Mouse (Mus musculus): Measurements from ENCODE around the gene Fem1a. TPM values are rescaled to one million over a fixed set of nuclear protein-coding genes. Genes with fewer than 3 reads are reported as not detected.

Gene Fem1a
- polyA plus RNA-seq, 1 experiment from 2014 or later = 17.2 TPM

DNA sequence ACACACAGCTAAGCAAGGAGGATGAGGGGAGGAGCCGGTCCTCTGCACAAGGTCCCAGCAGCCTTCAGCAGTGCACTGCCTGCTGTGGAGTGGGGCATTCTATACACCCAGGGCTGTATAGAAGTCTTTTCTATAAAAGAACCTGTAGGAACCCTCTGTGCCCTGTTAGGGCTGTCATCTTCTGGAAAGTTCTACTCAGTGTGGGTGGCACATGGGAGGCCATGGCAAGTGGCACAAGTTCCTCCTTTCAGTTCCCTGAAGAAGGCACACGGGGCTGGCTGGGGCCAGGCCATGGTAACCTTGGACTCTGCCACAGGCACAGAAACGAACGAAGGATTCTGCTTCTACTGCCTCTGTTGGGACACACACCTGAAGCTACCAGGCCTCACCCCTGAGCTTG is 8.4 kb downstream of the Fem1a start:
- in situ Hi-C loops (cut with MboI; ENCODE audit: low pct_unique_long_range_greater_than_20kb) = no loop called here
- H3K27me3 ChIP-seq = no peaks in the 10 kb centered on the region
- ChIA-PET POLR2A (interaction anchor here (0.7 kb wide), 3 partner anchors 39 to 79 kb away, joined by 3 to 8 read pairs (median 4); no protein-coding TSS in a partner anchor), CTCF (interaction anchor here (1.1 to 1.8 kb wide), 3 partner anchors 9 to 85 kb away, joined by 3 to 6 read pairs (median 4); no protein-coding TSS in a partner anchor)
- no peak for ATAC-seq
- no peak for TF ChIP-seq CTCF (IDR thresholded peaks at IDR 0.05)
- no peak for DNase-seq (ENCODE audit: low read depth, low spot score)

DNA sequence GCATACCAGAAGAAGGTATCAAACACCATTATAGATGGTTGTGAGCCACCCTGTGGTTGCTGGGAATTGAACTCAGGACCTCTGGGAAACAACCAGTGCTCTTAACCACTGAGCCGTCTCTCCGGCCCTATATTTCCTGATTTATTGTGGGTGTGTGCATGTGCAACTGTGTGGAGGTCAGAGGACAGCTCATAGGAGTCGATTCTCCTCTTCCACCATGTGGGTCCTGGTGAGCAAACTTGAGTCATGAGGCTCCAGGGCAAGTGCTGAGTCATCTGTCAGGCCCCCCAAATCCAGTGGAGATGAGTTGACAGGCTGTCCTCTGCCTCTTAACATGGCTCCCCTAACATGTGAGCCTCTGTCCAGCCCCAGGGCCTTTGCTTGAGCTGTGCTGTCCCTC is 9.3 kb downstream of the Fem1a start:
- POLR2A ChIA-PET = interaction anchor here (0.7 to 1.3 kb wide), 2 partner anchors 22 to 80 kb away, joined by 3 to 4 read pairs; no protein-coding TSS in a partner anchor
- TF ChIP-seq CTCF (IDR thresholded peaks at IDR 0.05) = no peak
- no peaks in the 10 kb centered on the region for H3K27me3 ChIP-seq
- in situ Hi-C loops (cut with MboI; ENCODE audit: low pct_unique_long_range_greater_than_20kb) = no loop called here
- DNase-seq (ENCODE audit: low read depth, low spot score) = no peak
- ATAC-seq = peak; percentile 40
- CTCF ChIA-PET = interaction anchor here (1.1 kb wide), 1 partner anchor 84 kb away, joined by 4 read pairs; no protein-coding TSS in a partner anchor

DNA sequence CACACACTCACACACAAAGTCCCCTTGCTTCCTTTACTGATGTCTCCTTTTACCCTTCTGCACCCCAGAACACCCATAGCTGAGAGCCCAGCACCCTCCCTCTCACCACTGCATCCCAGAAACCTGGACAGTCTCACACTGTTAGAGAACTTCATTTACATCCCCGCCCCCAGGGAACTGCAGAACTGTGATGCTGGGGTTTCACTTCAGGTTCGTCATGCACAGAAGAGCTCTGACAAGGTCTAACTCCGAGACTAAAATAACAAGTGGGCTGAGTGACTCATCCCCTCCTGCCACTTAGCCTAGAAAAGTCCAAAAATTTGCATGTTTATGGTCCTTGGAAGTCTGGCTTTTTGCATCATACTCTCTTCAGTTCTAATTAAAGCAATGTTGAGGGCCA is 9.7 kb downstream of the Fem1a start:
- POLR2A ChIA-PET = interaction anchor here (1.3 kb wide), 1 partner anchor 22 kb away, joined by 3 read pairs; no protein-coding TSS in a partner anchor
- DNase-seq (ENCODE audit: low read depth, low spot score) (peak; percentile 82), ATAC-seq (peak; percentile 85)
- no peak for TF ChIP-seq CTCF (IDR thresholded peaks at IDR 0.05)
- CTCF ChIA-PET = interaction anchor here (1.1 kb wide), 1 partner anchor 84 kb away, joined by 4 read pairs; no protein-coding TSS in a partner anchor
- in situ Hi-C loops (cut with MboI; ENCODE audit: low pct_unique_long_range_greater_than_20kb) = no loop called here
- H3K27me3 ChIP-seq = no peaks in the 10 kb centered on the region

DNA sequence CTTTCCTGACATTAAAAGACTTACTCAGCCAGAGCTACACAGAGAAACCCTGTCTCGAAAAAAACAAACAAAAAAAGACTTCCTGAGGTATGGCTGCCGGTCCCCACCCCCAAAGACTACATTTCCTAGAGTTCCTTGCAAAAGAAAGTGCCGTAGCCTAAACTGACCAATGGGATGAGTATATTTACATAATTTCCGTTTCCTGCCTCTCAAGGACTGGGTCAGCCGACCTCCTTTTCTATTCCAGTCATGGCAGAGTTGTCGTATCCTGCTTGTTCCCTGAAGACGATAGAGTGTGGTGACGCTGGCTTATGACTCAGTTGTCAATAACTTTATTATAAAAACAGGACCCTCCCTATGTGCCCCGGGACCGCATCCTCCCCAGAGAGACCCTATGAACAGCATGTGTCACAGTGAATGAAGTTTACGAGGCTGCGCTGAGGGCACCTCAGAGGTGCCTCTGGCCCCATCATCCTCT is 12.6 kb downstream of the Fem1a start:
- in situ Hi-C loops (cut with MboI; ENCODE audit: low pct_unique_long_range_greater_than_20kb) = no loop called here
- CTCF ChIA-PET = interaction anchor here (1.0 kb wide), 1 partner anchor 321 kb away, joined by 3 read pairs; no protein-coding TSS in a partner anchor
- H3K27me3 ChIP-seq = no peaks in the 10 kb centered on the region
- no peak for DNase-seq (ENCODE audit: low read depth, low spot score)
- no peak for TF ChIP-seq CTCF (IDR thresholded peaks at IDR 0.05)
- POLR2A ChIA-PET = no interaction called here
- peak; percentile 45 for ATAC-seq

DNA sequence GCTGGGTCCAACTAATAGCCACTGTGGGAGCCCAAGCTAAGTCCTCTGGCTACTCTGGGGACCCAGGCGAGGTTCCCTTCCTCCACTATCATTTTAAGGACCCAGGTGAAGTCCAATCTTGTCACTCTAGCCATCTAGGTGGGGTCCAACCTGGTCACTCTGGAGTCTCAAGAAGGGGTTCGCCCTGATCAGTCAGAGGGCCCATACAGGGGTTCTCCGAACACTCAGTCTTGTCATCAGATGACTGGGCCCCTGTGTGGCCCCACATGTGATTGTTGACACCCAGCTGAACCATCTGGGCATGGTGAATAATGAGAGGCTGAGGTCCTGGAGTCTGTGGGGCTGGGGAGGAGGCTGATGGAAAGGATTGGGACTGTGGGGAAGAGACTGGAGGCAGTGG is 13.1 kb downstream of the Fem1a start:
- CTCF ChIA-PET = interaction anchor here (1.0 to 1.3 kb wide), 2 partner anchors 21 to 320 kb away, joined by 3 to 4 read pairs; no protein-coding TSS in a partner anchor
- ATAC-seq = no peak
- no peak for DNase-seq (ENCODE audit: low read depth, low spot score)
- POLR2A ChIA-PET = no interaction called here
- in situ Hi-C loops (cut with MboI; ENCODE audit: low pct_unique_long_range_greater_than_20kb) = no loop called here
- TF ChIP-seq CTCF (IDR thresholded peaks at IDR 0.05) = no peak
- no peaks in the 10 kb centered on the region for H3K27me3 ChIP-seq

DNA sequence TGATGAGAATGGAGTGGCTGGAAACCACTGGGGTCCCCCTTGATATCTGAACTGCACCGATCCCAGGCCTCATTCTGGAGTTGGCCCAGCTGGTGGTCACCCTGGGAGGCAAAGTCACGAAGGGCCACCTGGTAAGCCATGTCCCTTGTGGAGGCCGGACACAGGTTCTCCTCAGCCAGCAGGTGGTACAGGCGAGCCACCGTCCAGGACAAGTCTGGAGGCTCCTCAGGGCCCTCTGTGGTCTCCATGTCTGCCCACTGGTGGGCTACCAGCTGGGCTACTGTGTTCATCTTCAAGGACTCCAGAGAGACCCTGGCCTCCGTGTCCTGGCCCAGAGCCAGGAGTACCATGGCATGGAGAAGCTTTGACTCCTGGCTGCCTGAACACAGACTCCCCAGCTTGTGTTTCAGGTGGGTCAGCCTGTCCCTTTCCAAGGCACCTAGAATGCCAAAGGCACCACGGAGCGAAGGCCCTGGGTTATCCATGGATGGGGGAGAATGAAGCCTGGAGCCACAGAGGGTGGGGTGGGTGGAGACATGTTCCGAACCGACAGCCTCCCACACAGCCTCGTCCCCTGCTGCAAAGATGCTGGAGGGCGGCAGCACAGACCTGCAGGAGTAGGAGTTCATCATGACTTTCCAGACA is 15.1 kb downstream of the Fem1a start:
- in situ Hi-C loops (cut with MboI; ENCODE audit: low pct_unique_long_range_greater_than_20kb) = no loop called here
- ChIA-PET CTCF (interaction anchor here (1.2 kb wide), 1 partner anchor 13 kb away, joined by 3 read pairs; no protein-coding TSS in a partner anchor), POLR2A (no interaction called here)
- TF ChIP-seq CTCF (IDR thresholded peaks at IDR 0.05) = no peak
- no peak for ATAC-seq
- no peak for DNase-seq (ENCODE audit: low read depth, low spot score)
- no peaks in the 10 kb centered on the region for H3K27me3 ChIP-seq

DNA sequence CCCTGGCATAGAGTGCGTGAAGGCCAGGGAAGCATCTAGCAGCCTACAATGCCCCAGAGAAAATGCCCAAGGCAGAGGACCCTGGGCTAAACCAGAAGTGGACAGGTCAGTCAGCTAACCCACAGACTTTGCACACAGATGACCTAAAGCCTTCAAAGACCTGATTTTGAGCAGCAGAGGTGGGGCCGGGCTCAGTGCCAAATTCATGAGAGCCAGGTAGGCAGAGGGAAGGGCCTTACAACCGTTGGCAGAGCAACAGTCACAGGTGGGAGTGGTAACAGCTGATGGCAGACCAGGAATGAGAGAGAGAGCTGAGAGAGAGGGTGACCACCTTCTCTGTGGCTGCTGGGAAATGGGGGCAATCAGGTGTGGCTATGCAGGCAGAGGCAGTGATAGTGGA is 16.0 kb downstream of the Fem1a start:
- CTCF ChIA-PET = interaction anchor here (1.1 kb wide), 1 partner anchor 12 kb away, joined by 3 read pairs; no protein-coding TSS in a partner anchor
- TF ChIP-seq CTCF (IDR thresholded peaks at IDR 0.05) = no peak
- POLR2A ChIA-PET = no interaction called here
- H3K27me3 ChIP-seq = no peaks in the 10 kb centered on the region
- ATAC-seq = no peak
- no peak for DNase-seq (ENCODE audit: low read depth, low spot score)
- in situ Hi-C loops (cut with MboI; ENCODE audit: low pct_unique_long_range_greater_than_20kb) = no loop called here

DNA sequence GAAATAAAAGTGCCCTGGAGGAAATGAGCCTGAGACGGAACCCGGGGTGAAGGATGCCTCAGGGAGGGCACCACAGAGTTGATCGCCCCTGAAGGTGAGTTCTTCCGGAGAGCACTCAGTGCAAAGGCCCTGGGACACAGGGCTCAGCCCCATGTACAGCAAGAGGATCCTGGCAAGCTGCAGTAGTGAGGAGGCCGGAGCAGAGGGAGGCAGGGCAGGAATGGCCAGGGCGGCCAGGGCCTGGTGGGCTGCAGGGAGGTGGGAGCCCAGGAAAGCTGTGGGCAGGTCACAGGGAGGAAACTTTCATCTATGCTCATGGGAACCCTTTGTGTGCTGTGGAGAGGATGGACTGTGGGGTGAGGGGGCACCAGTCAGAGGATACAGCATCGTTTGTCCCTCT is 16.9 kb downstream of the Fem1a start:
- H3K27me3 ChIP-seq = no peaks in the 10 kb centered on the region
- in situ Hi-C loops (cut with MboI; ENCODE audit: low pct_unique_long_range_greater_than_20kb) = no loop called here
- ChIA-PET CTCF (interaction anchor here (1.1 kb wide), 1 partner anchor 11 kb away, joined by 3 read pairs; no protein-coding TSS in a partner anchor), POLR2A (no interaction called here)
- DNase-seq (ENCODE audit: low read depth, low spot score) (no peak), ATAC-seq (no peak)
- no peak for TF ChIP-seq CTCF (IDR thresholded peaks at IDR 0.05)

DNA sequence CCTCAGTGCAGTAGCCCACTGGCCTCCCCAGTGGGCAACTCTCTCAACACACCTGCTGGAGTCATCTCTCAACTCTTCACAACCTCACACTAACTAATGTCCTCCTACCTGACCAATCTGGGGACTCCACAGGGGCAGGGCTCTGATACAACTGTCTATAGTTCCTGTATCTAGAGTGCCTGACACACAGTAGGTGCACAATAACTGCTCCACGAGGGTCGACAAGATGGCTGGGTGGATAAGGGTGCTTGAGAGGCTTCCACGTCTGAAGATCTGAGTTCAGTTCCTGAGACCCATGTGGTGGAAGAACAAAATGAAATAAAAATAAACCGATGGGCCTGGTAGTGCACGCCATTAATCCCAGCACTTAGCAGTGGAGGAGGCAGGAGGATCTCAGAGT is 17.4 kb downstream of the Fem1a start:
- no peak for ATAC-seq
- no peaks in the 10 kb centered on the region for H3K27me3 ChIP-seq
- no peak for TF ChIP-seq CTCF (IDR thresholded peaks at IDR 0.05)
- in situ Hi-C loops (cut with MboI; ENCODE audit: low pct_unique_long_range_greater_than_20kb) = no loop called here
- POLR2A ChIA-PET = no interaction called here
- CTCF ChIA-PET = no interaction called here
- no peak for DNase-seq (ENCODE audit: low read depth, low spot score)

DNA sequence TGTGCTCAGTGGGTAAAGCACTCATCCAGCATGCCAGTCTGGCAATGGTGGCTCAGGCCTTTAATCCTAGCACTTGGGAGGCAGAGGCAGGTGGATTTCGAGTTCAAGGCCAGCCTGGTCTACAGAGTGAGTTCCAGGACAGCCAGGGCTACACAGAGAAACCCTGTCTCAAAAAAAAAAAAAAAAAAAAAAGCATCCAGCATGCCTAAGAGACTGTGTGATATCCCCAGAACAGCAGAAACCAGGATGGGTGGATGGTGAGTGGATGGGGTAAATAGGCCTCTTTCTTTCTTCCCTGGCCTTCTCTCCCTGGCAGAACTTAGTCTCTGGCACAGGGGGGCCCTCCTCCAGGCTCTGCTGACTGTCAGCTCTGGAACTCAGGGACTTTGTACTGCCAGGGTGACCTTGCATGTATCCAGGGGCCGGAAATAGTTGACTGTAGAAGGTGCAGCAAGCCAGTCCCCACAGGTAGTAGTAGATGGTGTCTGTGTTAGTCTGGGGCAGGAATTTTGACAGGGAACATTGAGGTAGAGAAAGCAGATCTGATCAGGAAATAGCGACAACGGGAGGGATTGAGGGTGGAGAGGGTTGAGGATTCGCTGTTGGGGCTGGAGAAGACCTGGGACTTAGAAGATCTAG is 19.4 kb downstream of the Fem1a start:
- ChIA-PET POLR2A (no interaction called here), CTCF (no interaction called here)
- no peaks in the 10 kb centered on the region for H3K27me3 ChIP-seq
- no peak for TF ChIP-seq CTCF (IDR thresholded peaks at IDR 0.05)
- no peak for DNase-seq (ENCODE audit: low read depth, low spot score)
- no peak for ATAC-seq
- in situ Hi-C loops (cut with MboI; ENCODE audit: low pct_unique_long_range_greater_than_20kb) = no loop called here
